In genomic region chr4:106910201-106911172, GRCm38 (mm10) we compare ENCODE assay signal across 8 mouse cellular contexts. TPM values are rescaled to one million over a fixed set of nuclear protein-coding genes. Genes with fewer than 3 reads are reported as not detected.
A peak's percentile ranks its signal among the peaks of the same experiment; 100 is the strongest.
DNase-seq lines count a peak whose midpoint lies in the region; ATAC-seq and TF ChIP-seq lines count a peak whose summit lies in the region.

Gene Ssbp3, plus strand, starts transcription at chr4:106910701.

- no peaks in the 10 kb centered on the region for H3K9me3 ChIP-seq in hindbrain, embryonic 11.5 days (ENCODE audit: control insufficient read depth, low read length)

- DNase-seq in MN1 (ENCODE audit: low spot score) = peak; percentile 83
- peak; percentile 75 to 89 for DNase-seq in cerebellum, adult 2 months
- DNase-seq in forelimb bud, embryonic 11.5 days (ENCODE audit: low read depth, low spot score) = peak; percentile 92
- peak; percentile 86 for DNase-seq in hindbrain, embryonic 11.5 days (ENCODE audit: low spot score)
- DNase-seq in layer of hippocampus, postnatal 14 days (ENCODE audit: low spot score in 2 of 2) = peak; percentile 69 to 88
- DNase-seq in lung, postnatal 10 days = peak; percentile 90
- peak; percentile 47 for DNase-seq in ovary, postnatal 36 days (ENCODE audit: low spot score)
- DNase-seq in thymus, postnatal 14 days = peak; percentile 81

- H3K4me2 ChIP-seq in hindbrain, embryonic 11.5 days (replicated peaks; ENCODE audit: low read depth, low read length) = peak within 1 kb of the TSS; percentile 80

- no peak for TF ChIP-seq CTCF in cerebellum, adult 2 months (IDR thresholded peaks at IDR 0.05; ENCODE audit: borderline replicate concordance, insufficient read depth, low read depth, low read length)

- peaks cover 27% of the 10 kb centered on the region for H3K4me1 ChIP-seq in cerebellum, adult 2 months (ENCODE audit: control insufficient read depth, insufficient read depth, low read length)
- H3K4me1 ChIP-seq in hindbrain, embryonic 11.5 days (replicated peaks; ENCODE audit: control insufficient read depth, insufficient read depth, low read length) = peaks cover 32% of the 10 kb centered on the region

- WGBS in cerebellum, adult 2 months = under 1% methylated on average over 45 of the region's 51 CpGs
- under 1% methylated on average over 38 of the region's 51 CpGs for WGBS in hindbrain, embryonic 11.5 days

- TF ChIP-seq POLR2A in cerebellum, adult 2 months (IDR thresholded peaks at IDR 0.05; ENCODE audit: borderline replicate concordance, insufficient read depth, low read length) = peak; percentile 7; the same call in 1 of the 2 replicates

- ATAC-seq in hindbrain, embryonic 11.5 days (ENCODE audit: low FRiP score) = peak; percentile 78

- peak within 1 kb of the TSS; percentile 100 for H3K9ac ChIP-seq in hindbrain, embryonic 11.5 days (ENCODE audit: low read depth, low read length)

- H3K27me3 ChIP-seq in cerebellum, adult 2 months (ENCODE audit: control insufficient read depth, insufficient read depth, low read length) = no peaks in the 10 kb centered on the region
- H3K27me3 ChIP-seq in hindbrain, embryonic 11.5 days (ENCODE audit: control insufficient read depth, insufficient read depth, low read length) = no peaks in the 10 kb centered on the region

- no peaks in the 10 kb centered on the region for H3K36me3 ChIP-seq in hindbrain, embryonic 11.5 days (ENCODE audit: control insufficient read depth, insufficient read depth, low read length)

- peak within 1 kb of the TSS; percentile 82 for H3K4me3 ChIP-seq in cerebellum, adult 2 months (replicated peaks; ENCODE audit: insufficient read depth, low read depth, low read length)
- H3K4me3 ChIP-seq in hindbrain, embryonic 11.5 days (ENCODE audit: low read depth, low read length) = peak within 1 kb of the TSS; percentile 100

- H3K27ac ChIP-seq in cerebellum, adult 2 months (ENCODE audit: insufficient read depth, low read length) = peak within 1 kb of the TSS; percentile 98
- peak within 1 kb of the TSS; percentile 99 for H3K27ac ChIP-seq in hindbrain, embryonic 11.5 days (ENCODE audit: low read depth, low read length)

RNA-seq across cellular contexts. Expression of gene Ssbp3, which starts in this region (rescaled TPM):
- 126 and 134 TPM in 2 replicates for polyA plus RNA-seq in cerebellum, adult 2 months (2012; rRNA removed)
- polyA plus RNA-seq in hindbrain, embryonic 11.5 days (2014; fragmentation: Nextera tagmentation; extraction: Ambion mirVana) = 141 and 159 TPM in 2 replicates
- 100 to 1,000 TPM; 106 to 119 TPM for total RNA-seq in layer of hippocampus, postnatal 14 days (2021)

Comparison
In these comparisons a context has a peak if more than half of its experiments do, and no peak if none do; other contexts are left out.
1. Peak in every context shown above with its lines: DNase-seq, ATAC-seq, H3K4me3 ChIP-seq and H3K27ac ChIP-seq.